In the genomic region with DNA sequence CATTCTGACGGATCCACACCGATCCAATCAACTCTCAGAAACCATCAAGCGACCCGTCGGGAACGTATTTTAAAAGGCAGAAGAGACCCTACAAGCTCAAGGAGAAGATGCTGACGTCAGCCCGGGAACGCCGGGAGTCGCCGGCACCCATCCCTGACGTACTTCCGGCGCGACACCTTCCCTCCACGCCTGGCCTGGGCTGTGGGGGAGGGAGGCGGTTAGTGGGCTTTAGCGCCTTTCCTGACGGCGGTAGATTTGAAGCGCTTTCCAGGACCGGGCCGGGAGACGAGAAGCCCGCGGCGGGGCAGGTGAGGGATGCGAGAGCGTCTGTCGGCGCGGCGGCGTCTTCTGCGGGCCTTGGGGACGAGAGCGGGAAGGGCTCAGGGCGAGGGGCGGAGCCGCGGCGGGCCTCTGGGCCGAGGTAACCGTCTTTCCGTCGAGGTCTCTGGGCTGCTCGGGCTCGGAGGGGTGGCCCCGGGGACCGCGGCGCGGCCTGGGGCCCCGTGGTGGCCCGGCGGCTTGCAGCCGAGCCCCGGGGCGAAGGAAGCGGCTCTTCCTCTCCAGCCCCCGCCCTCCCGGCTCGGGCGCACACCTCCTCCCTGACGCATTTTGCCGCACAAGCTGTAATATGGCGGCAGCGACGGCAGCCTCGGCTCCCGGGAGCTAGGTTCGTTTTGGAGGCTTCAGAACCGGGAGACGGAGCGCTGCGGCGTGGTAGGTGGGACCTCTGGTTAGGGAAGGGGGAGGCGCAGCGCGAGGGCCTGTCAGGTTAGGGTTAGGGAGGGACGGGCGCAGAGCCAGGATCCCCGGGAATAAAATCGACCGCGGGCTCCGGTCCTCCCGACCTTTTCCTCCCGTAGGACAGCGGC, we compare ENCODE assay signal across 8 mouse cellular contexts. TPM values are rescaled to one million over a fixed set of nuclear protein-coding genes. Genes with fewer than 3 reads are reported as not detected.
A peak's percentile ranks its signal among the peaks of the same experiment; 100 is the strongest.
DNase-seq lines count a peak whose midpoint lies in the region; ATAC-seq and TF ChIP-seq lines count a peak whose summit lies in the region.

No protein-coding gene starts in this region.

- H3K4me3 ChIP-seq in G1E (ENCODE audit: low read depth, low read length), result peak overlapping the region; percentile 89
- peak overlapping the region; percentile 88 for H3K4me3 ChIP-seq in forebrain, postnatal 0 days (ENCODE audit: low read depth, low read length)
- peak overlapping the region; percentile 90 for H3K4me3 ChIP-seq in lung, embryonic 15.5 days

- peak; percentile 80 for DNase-seq in G1E (ENCODE audit: low spot score)
- peak; percentile 93 to 97 for DNase-seq in cerebellum, adult 18-20 months
- DNase-seq in forebrain, postnatal 0 days, result peak; percentile 98
- peak; percentile 93 for DNase-seq in heart, postnatal 4 days
- DNase-seq in layer of hippocampus, adult 8-10 months (ENCODE audit: low spot score in 2 of 2), result peak; percentile 90 to 94
- DNase-seq in ovary, adult 18-20 months (ENCODE audit: low spot score), result peak; percentile 82
- DNase-seq in thymus, postnatal 0 days (ENCODE audit: low spot score), result peak; percentile 92

- H3K9ac ChIP-seq in forebrain, postnatal 0 days, result peak overlapping the region; percentile 80
- peak overlapping the region; percentile 90 for H3K9ac ChIP-seq in lung, embryonic 15.5 days

- H3K36me3 ChIP-seq in G1E (replicated peaks), result peaks cover 11% of the 10 kb centered on the region
- H3K36me3 ChIP-seq in forebrain, postnatal 0 days (ENCODE audit: insufficient read depth), result no peaks in the 10 kb centered on the region
- H3K36me3 ChIP-seq in lung, embryonic 15.5 days, result no peaks in the 10 kb centered on the region

- 3% methylated on average over 91 of the region's 91 CpGs for WGBS in forebrain, postnatal 0 days
- WGBS in lung, embryonic 15.5 days, result under 1% methylated on average over 91 of the region's 91 CpGs

- H3K4me2 ChIP-seq in forebrain, postnatal 0 days (ENCODE audit: low read depth), result peak overlapping the region; percentile 65
- peak overlapping the region; percentile 62 for H3K4me2 ChIP-seq in lung, embryonic 15.5 days

- TF ChIP-seq CTCF in G1E (IDR thresholded peaks at IDR 0.05; ENCODE audit: low read depth, low read length), result no peak
- TF ChIP-seq CTCF in forebrain, postnatal 0 days (IDR thresholded peaks at IDR 0.05; ENCODE audit: low read depth), result no peak

- H3K4me1 ChIP-seq in G1E (ENCODE audit: insufficient read depth, low read depth, low read length), result peaks cover 18% of the 10 kb centered on the region
- H3K4me1 ChIP-seq in forebrain, postnatal 0 days (ENCODE audit: insufficient read depth), result peaks cover 8% of the 10 kb centered on the region
- H3K4me1 ChIP-seq in lung, embryonic 15.5 days, result peaks cover 10% of the 10 kb centered on the region

- H3K27me3 ChIP-seq in G1E (ENCODE audit: insufficient read depth, low read length), result peaks cover 13% of the 10 kb centered on the region
- H3K27me3 ChIP-seq in forebrain, postnatal 0 days (ENCODE audit: insufficient read depth, low read length), result no peaks in the 10 kb centered on the region
- H3K27me3 ChIP-seq in lung, embryonic 15.5 days, result no peaks in the 10 kb centered on the region; the same call in 1 of the 2 replicates

- peak; percentile 79 for ATAC-seq in G1E (ENCODE audit: extremely low read depth, insufficient number of reproducible peaks, low FRiP score, poor library complexity, severe bottlenecking)
- ATAC-seq in forebrain, postnatal 0 days, result peak; percentile 99
- peak; percentile 93 for ATAC-seq in lung, embryonic 15.5 days (ENCODE audit: borderline replicate concordance, extremely low read depth, low FRiP score, low TSS enrichment)

- no peaks in the 10 kb centered on the region for H3K9me3 ChIP-seq in G1E (replicated peaks)
- H3K9me3 ChIP-seq in forebrain, postnatal 0 days (ENCODE audit: low read length), result no peaks in the 10 kb centered on the region
- H3K9me3 ChIP-seq in lung, embryonic 15.5 days, result no peaks in the 10 kb centered on the region

- H3K27ac ChIP-seq in forebrain, postnatal 0 days (ENCODE audit: low read depth, low read length), result peak overlapping the region; percentile 73
- H3K27ac ChIP-seq in lung, embryonic 15.5 days, result peak overlapping the region; percentile 88

RNA-seq across cellular contexts. Expression of a gene that starts 0.5 kb away (rescaled TPM):
- total RNA-seq in G1E (2014; fragmentation: Nextera tagmentation) (181 and 197 TPM in 2 replicates), G1E (2017) (38.9 and 55.4 TPM in 2 replicates)
- polyA plus RNA-seq in G1E (2012), result 15.3 and 23.3 TPM in 2 replicates
- total RNA-seq in forebrain, postnatal 0 days (2014; rRNA removed), result 13.2 and 18.7 TPM in 2 replicates
- polyA plus RNA-seq in forebrain, postnatal 0 days (2015; fragmentation: Nextera tagmentation; extraction: Ambion mirVana), result 88.0 and 125 TPM in 2 replicates
- total RNA-seq in heart, postnatal 4 days (2021), result 10 to 100 TPM; 56.7 to 59.9 TPM
- total RNA-seq in layer of hippocampus, adult 8-10 months (2022), result 10 to 100 TPM; 55.5 to 73.8 (median 70.1) TPM
- polyA plus RNA-seq in lung, embryonic 15.5 days (2015; fragmentation: Nextera tagmentation; extraction: Ambion mirVana), result 123 and 135 TPM in 2 replicates
- 127 and 139 TPM in 2 replicates for polyA plus RNA-seq in thymus, postnatal 0 days (2015; fragmentation: Nextera tagmentation; extraction: Ambion mirVana)

RNA-seq across cellular contexts. Expression of a gene that starts 9.6 kb away (rescaled TPM):
- total RNA-seq in G1E (2014; fragmentation: Nextera tagmentation) (36.3 and 47.4 TPM in 2 replicates), G1E (2017) (15.6 and 18.3 TPM in 2 replicates)
- 0.83 and 1.3 TPM in 2 replicates for polyA plus RNA-seq in G1E (2012)
- total RNA-seq in forebrain, postnatal 0 days (2014; rRNA removed), result 21.3 and 24.4 TPM in 2 replicates
- 8.8 and 12.7 TPM in 2 replicates for polyA plus RNA-seq in forebrain, postnatal 0 days (2015; fragmentation: Nextera tagmentation; extraction: Ambion mirVana)
- total RNA-seq in heart, postnatal 4 days (2021), result 10 to 100 TPM; 26.8 to 28.2 TPM
- total RNA-seq in layer of hippocampus, adult 8-10 months (2022), result 10 to 100 TPM; 18.2 to 22.1 (median 19.8) TPM
- polyA plus RNA-seq in lung, embryonic 15.5 days (2015; fragmentation: Nextera tagmentation; extraction: Ambion mirVana), result 9.1 TPM in 2 replicates
- polyA plus RNA-seq in thymus, postnatal 0 days (2015; fragmentation: Nextera tagmentation; extraction: Ambion mirVana), result 7.0 and 7.7 TPM in 2 replicates

RNA-seq across cellular contexts. Expression of a gene that starts 53.0 kb away (rescaled TPM):
- total RNA-seq in G1E (2014; fragmentation: Nextera tagmentation) (not detected in 2 replicates), G1E (2017) (not detected in 2 replicates)
- not detected in 2 replicates for polyA plus RNA-seq in G1E (2012)
- total RNA-seq in forebrain, postnatal 0 days (2014; rRNA removed), result 0.10 and 0.15 TPM in 2 replicates
- 0.10 and 0.13 TPM in 2 replicates for polyA plus RNA-seq in forebrain, postnatal 0 days (2015; fragmentation: Nextera tagmentation; extraction: Ambion mirVana)
- 10 to 100 TPM; 86.3 to 87.5 TPM for total RNA-seq in heart, postnatal 4 days (2021)
- under 1 TPM; 0.16 to 0.59 (median 0.38) TPM for total RNA-seq in layer of hippocampus, adult 8-10 months (2022)
- 0.88 and 1.4 TPM in 2 replicates for polyA plus RNA-seq in lung, embryonic 15.5 days (2015; fragmentation: Nextera tagmentation; extraction: Ambion mirVana)
- 0.51 and 0.82 TPM in 2 replicates for polyA plus RNA-seq in thymus, postnatal 0 days (2015; fragmentation: Nextera tagmentation; extraction: Ambion mirVana)

Comparison
In these comparisons a context has a peak if more than half of its experiments do, and no peak if none do; other contexts are left out.
1. Peak in every context shown above with its lines: DNase-seq, ATAC-seq, H3K4me3 ChIP-seq and H3K27ac ChIP-seq.
2. RNA of a gene that starts 53.0 kb away (total RNA-seq): 86.3 to 87.5 TPM in heart, postnatal 4 days; 0.16 to 0.59 TPM in layer of hippocampus, adult 8-10 months, 0.10 to 0.15 TPM in forebrain, postnatal 0 days and not detected in G1E; every median in the first group is over 10 times any median in the second.